Mouse (Mus musculus) CH12.LX (cell line): ENCODE measurements around the gene Fam83f.

ENCODE experiments used
- CTCF ChIP-seq, 2 experiments: IDR thresholded peaks in 1 of 2; conservative IDR thresholded peaks in 1 of 2; 2 replicates each; pipeline ENCODE4 v1.5.1; 2011 to 2012; ENCODE audit warnings: low read depth in 2 of 2, low read length in 2 of 2, improper control_type of control experiment in 1 of 2, inconsistent platforms in 1 of 2, mild to moderate bottlenecking in 1 of 2, moderate library complexity in 1 of 2
- ELF1 ChIP-seq: IDR thresholded peaks from 2 replicates; pipeline ENCODE4 v1.6.1; 2014; ENCODE audit warnings: low read depth, mild to moderate bottlenecking, inconsistent platforms, low read length, improper control_type of control experiment
- EP300 ChIP-seq: IDR thresholded peaks from 2 replicates; pipeline ENCODE4 v1.6.1; 2011; ENCODE audit warnings: low read length, improper control_type of control experiment
- GABPA ChIP-seq: IDR thresholded peaks from 2 replicates; pipeline ENCODE4 v1.6.1; 2012; ENCODE audit warnings: low read depth, low read length, improper control_type of control experiment, inconsistent platforms; ENCODE audit not compliant: insufficient replicate concordance
- HCFC1 ChIP-seq: IDR thresholded peaks from 2 replicates; pipeline ENCODE4 v1.6.1; 2012; ENCODE audit warnings: low read depth, mild to moderate bottlenecking, inconsistent platforms, low read length, improper control_type of control experiment
- MAZ ChIP-seq: IDR thresholded peaks from 2 replicates; pipeline ENCODE4 v1.6.1; 2012; ENCODE audit warnings: low read depth, mild to moderate bottlenecking, inconsistent platforms, low read length, improper control_type of control experiment, moderate library complexity
- MXI1 ChIP-seq: IDR thresholded peaks from 2 replicates; pipeline ENCODE4 v1.6.1; 2011; ENCODE audit warnings: mild to moderate bottlenecking, low read depth, low read length, improper control_type of control experiment
- POLR2A ChIP-seq: IDR thresholded peaks from 2 replicates; pipeline ENCODE4 v1.6.1; 2011; ENCODE audit warnings: low read depth, mild to moderate bottlenecking, improper control_type of control experiment, low read length
- SMC3 ChIP-seq: IDR thresholded peaks from 2 replicates; pipeline ENCODE4 v1.6.1; 2011; ENCODE audit warnings: low read depth, low read length, improper control_type of control experiment

- no peak for TF ChIP-seq MAZ
- TF ChIP-seq CTCF (conservative IDR thresholded peaks at IDR 0.05 in 1 of 2, IDR thresholded peaks at IDR 0.05 in 1 of 2; ENCODE audit: low read depth in 2 of 2, low read length in 2 of 2) = no peak
- no peak for TF ChIP-seq EP300
- no peak for TF ChIP-seq HCFC1
- no peak for TF ChIP-seq GABPA
- no peak for TF ChIP-seq ELF1
- TF ChIP-seq POLR2A = no peak
- TF ChIP-seq SMC3 = no peak
- no peak for TF ChIP-seq MXI1
Measured at GRCm38 (mm10) chr15:80732266-80733030, 60.8 kb downstream of the Fam83f start.
